Mouse (Mus musculus): ENCODE measurements around the gene Prl2c5.
"Not testable (repeated sequence)": the region's sequence is repeated elsewhere in the genome, so short reads cannot be mapped to it uniquely, and the experiment has no call there.

GRCm38 (mm10) chr13:13162777-13163485, 19.6 kb upstream of the Prl2c5 start:
- not testable (repeated sequence) for TF ChIP-seq MAFK (IDR thresholded peaks at IDR 0.05; ENCODE audit: insufficient read depth, low read depth, low read length); CHD2 (IDR thresholded peaks at IDR 0.05; ENCODE audit: low read depth, low read length); HCFC1 (IDR thresholded peaks at IDR 0.05; ENCODE audit: borderline replicate concordance, insufficient read depth, low read length); ZC3H11A (IDR thresholded peaks at IDR 0.05; ENCODE audit: borderline replicate concordance, low read depth, low read length)

All from ES-E14 (cell line).